Mouse (Mus musculus) bone marrow, adult 2 months (tissue): Measurements from ENCODE around the gene Usp24.

Experiments
- CTCF ChIP-seq: fragments of 200-500 bp; IDR thresholded peaks from 2 replicates; pipeline ENCODE4 v1.5.1; 2011; ENCODE audit warnings: low read length, control low read depth; ENCODE audit not compliant: control insufficient read depth, insufficient read depth
- POLR2A ChIP-seq: fragments of 200-500 bp; IDR thresholded peaks from 2 replicates; pipeline ENCODE4 v1.6.1; 2011; ENCODE audit warnings: low read depth, mild to moderate bottlenecking, control low read depth, low read length, borderline replicate concordance; ENCODE audit not compliant: control insufficient read depth

GRCm38 (mm10) chr4:106428616-106429015, 112.6 kb downstream of the Usp24 start:
- TF ChIP-seq POLR2A, result no peak
- TF ChIP-seq CTCF, result no peak
